Mouse (Mus musculus): ENCODE measurements at regions not wholly inside any gene's neighbourhood (a gene's known extent, or its start where the extent isn't known, plus 50 kb on each side); places are given as distances from the start of the nearest gene placed in this dataset.

GRCm38 (mm10) chr2:45197342-45197741, 80.1 kb upstream of the Zeb2 start:
- no peak for ATAC-seq (ENCODE audit: insufficient number of reproducible peaks, low FRiP score)
- Histone ChIP-seq H3K4me2 (no peak overlapping the region), H3K9me3 (replicated peaks) (no peaks in the 10 kb centered on the region), H3K36me3 (no peaks in the 10 kb centered on the region), H3K27me3 (replicated peaks) (no peaks in the 10 kb centered on the region), H3K27ac (ENCODE audit: poor library complexity, severe bottlenecking) (no peak overlapping the region), H3K4me1 (replicated peaks) (no peaks in the 10 kb centered on the region), H3K4me3 (no peak overlapping the region), H3K9ac (no peak overlapping the region)
- 69% methylated on average over 10 of the region's 10 CpGs for WGBS

GRCm38 (mm10) chr2:45196511-45196910, 79.3 kb upstream of the Zeb2 start:
- no peaks in the 10 kb centered on the region for H3K9me3 ChIP-seq (replicated peaks)
- ATAC-seq (ENCODE audit: insufficient number of reproducible peaks, low FRiP score) = no peak
- H3K27me3 ChIP-seq (replicated peaks) = no peaks in the 10 kb centered on the region
- H3K4me2 ChIP-seq = no peak overlapping the region
- no peak overlapping the region for H3K27ac ChIP-seq (ENCODE audit: poor library complexity, severe bottlenecking)
- H3K9ac ChIP-seq = no peak overlapping the region
- H3K36me3 ChIP-seq = no peaks in the 10 kb centered on the region
- no peak overlapping the region for H3K4me3 ChIP-seq
- H3K4me1 ChIP-seq (replicated peaks) = no peaks in the 10 kb centered on the region
- WGBS = 87% methylated on average over 4 of the region's 4 CpGs

GRCm38 (mm10) chr2:45194335-45194734, 77.1 kb upstream of the Zeb2 start:
- no peaks in the 10 kb centered on the region for H3K36me3 ChIP-seq
- H3K9me3 ChIP-seq (replicated peaks) = no peaks in the 10 kb centered on the region
- H3K9ac ChIP-seq = no peak overlapping the region
- WGBS = 83% methylated on average over 7 of the region's 7 CpGs
- no peaks in the 10 kb centered on the region for H3K27me3 ChIP-seq (replicated peaks)
- H3K4me2 ChIP-seq = no peak overlapping the region
- no peaks in the 10 kb centered on the region for H3K4me1 ChIP-seq (replicated peaks)
- H3K4me3 ChIP-seq = no peak overlapping the region
- H3K27ac ChIP-seq (ENCODE audit: poor library complexity, severe bottlenecking) = no peak overlapping the region
- no peak for ATAC-seq (ENCODE audit: insufficient number of reproducible peaks, low FRiP score)

GRCm38 (mm10) chr2:45185621-45185999, 68.4 kb upstream of the Zeb2 start:
- Histone ChIP-seq H3K27ac (ENCODE audit: poor library complexity, severe bottlenecking) (no peak overlapping the region), H3K4me2 (no peak overlapping the region), H3K27me3 (replicated peaks) (no peaks in the 10 kb centered on the region), H3K9ac (no peak overlapping the region), H3K4me1 (replicated peaks) (peaks cover 19% of the 10 kb centered on the region), H3K9me3 (replicated peaks) (no peaks in the 10 kb centered on the region), H3K36me3 (no peaks in the 10 kb centered on the region), H3K4me3 (no peak overlapping the region)
- no peak for ATAC-seq (ENCODE audit: insufficient number of reproducible peaks, low FRiP score)

- peak overlapping the region; percentile 87 for H3K27ac ChIP-seq (ENCODE audit: poor library complexity, severe bottlenecking)
- peak overlapping the region; percentile 31 for H3K4me3 ChIP-seq
- H3K36me3 ChIP-seq = no peaks in the 10 kb centered on the region
- peak; percentile 66; the same call in 1 of the 2 replicates for ATAC-seq (ENCODE audit: insufficient number of reproducible peaks, low FRiP score)
- H3K9me3 ChIP-seq (replicated peaks) = no peaks in the 10 kb centered on the region
- peak overlapping the region; percentile 64 for H3K4me2 ChIP-seq
- H3K4me1 ChIP-seq (replicated peaks) = peaks cover 19% of the 10 kb centered on the region
- no peaks in the 10 kb centered on the region for H3K27me3 ChIP-seq (replicated peaks)
- 0 out of 2 replicates have a peak overlapping the region, but pooled peaks have one; percentile 10 for H3K9ac ChIP-seq
- 10% methylated on average over 18 of the region's 18 CpGs for WGBS
Measured at GRCm38 (mm10) chr2:45184704-45185620, 67.8 kb upstream of the Zeb2 start.

- 9% methylated on average over 6 of the region's 6 CpGs for WGBS
- no peaks in the 10 kb centered on the region for H3K36me3 ChIP-seq
- peaks cover 19% of the 10 kb centered on the region for H3K4me1 ChIP-seq (replicated peaks)
- no peaks in the 10 kb centered on the region for H3K27me3 ChIP-seq (replicated peaks)
- H3K4me2 ChIP-seq = peak overlapping the region; percentile 8; the same call in 1 of the 2 replicates
- H3K9ac ChIP-seq = no peak overlapping the region
- ATAC-seq (ENCODE audit: insufficient number of reproducible peaks, low FRiP score) = 0 out of 2 replicates have a peak, but pooled peaks have one; percentile 29
- H3K9me3 ChIP-seq (replicated peaks) = no peaks in the 10 kb centered on the region
- H3K27ac ChIP-seq (ENCODE audit: poor library complexity, severe bottlenecking) = peak overlapping the region; percentile 57; the same call in 1 of the 2 replicates
- no peak overlapping the region for H3K4me3 ChIP-seq
Measured at GRCm38 (mm10) chr2:45184149-45184548, 67.0 kb upstream of the Zeb2 start.

GRCm38 (mm10) chr2:45182876-45183275, 65.7 kb upstream of the Zeb2 start:
- Histone ChIP-seq H3K27me3 (replicated peaks) (no peaks in the 10 kb centered on the region), H3K4me3 (no peak overlapping the region), H3K4me1 (replicated peaks) (peaks cover 19% of the 10 kb centered on the region), H3K36me3 (no peaks in the 10 kb centered on the region), H3K9me3 (replicated peaks) (no peaks in the 10 kb centered on the region), H3K4me2 (no peak overlapping the region), H3K27ac (ENCODE audit: poor library complexity, severe bottlenecking) (no peak overlapping the region), H3K9ac (no peak overlapping the region)
- no peak for ATAC-seq (ENCODE audit: insufficient number of reproducible peaks, low FRiP score)
- WGBS = 81% methylated on average over 1 of the region's 1 CpGs

- H3K4me2 ChIP-seq = no peak overlapping the region
- H3K9ac ChIP-seq = no peak overlapping the region
- H3K27me3 ChIP-seq (replicated peaks) = no peaks in the 10 kb centered on the region
- no peaks in the 10 kb centered on the region for H3K36me3 ChIP-seq
- no peaks in the 10 kb centered on the region for H3K9me3 ChIP-seq (replicated peaks)
- WGBS = 80% methylated on average over 7 of the region's 7 CpGs
- ATAC-seq (ENCODE audit: insufficient number of reproducible peaks, low FRiP score) = no peak
- no peak overlapping the region for H3K4me3 ChIP-seq
- no peak overlapping the region for H3K27ac ChIP-seq (ENCODE audit: poor library complexity, severe bottlenecking)
- peaks cover 19% of the 10 kb centered on the region for H3K4me1 ChIP-seq (replicated peaks)
Measured at GRCm38 (mm10) chr2:45181552-45181951, 64.4 kb upstream of the Zeb2 start.

- ATAC-seq (ENCODE audit: insufficient number of reproducible peaks, low FRiP score) = no peak
- Histone ChIP-seq H3K4me1 (replicated peaks) (peaks cover 7% of the 10 kb centered on the region), H3K27me3 (replicated peaks) (no peaks in the 10 kb centered on the region), H3K36me3 (no peaks in the 10 kb centered on the region), H3K9ac (no peak overlapping the region), H3K4me2 (no peak overlapping the region), H3K27ac (ENCODE audit: poor library complexity, severe bottlenecking) (no peak overlapping the region), H3K9me3 (replicated peaks) (peaks cover 5% of the 10 kb centered on the region; the same call in 1 of the 2 replicates), H3K4me3 (no peak overlapping the region)
- 91% methylated on average over 1 of the region's 1 CpGs for WGBS
Measured at GRCm38 (mm10) chr2:45178849-45179453, 61.8 kb upstream of the Zeb2 start.

- Histone ChIP-seq H3K9ac (no peak overlapping the region), H3K27ac (ENCODE audit: poor library complexity, severe bottlenecking) (no peak overlapping the region), H3K4me3 (no peak overlapping the region), H3K9me3 (replicated peaks) (peaks cover 5% of the 10 kb centered on the region; the same call in 1 of the 2 replicates), H3K36me3 (no peaks in the 10 kb centered on the region), H3K27me3 (replicated peaks) (no peaks in the 10 kb centered on the region), H3K4me1 (replicated peaks) (peaks cover 16% of the 10 kb centered on the region), H3K4me2 (peak overlapping the region; percentile 13; the same call in 1 of the 2 replicates)
- WGBS = 82% methylated on average over 8 of the region's 8 CpGs
- no peak for ATAC-seq (ENCODE audit: insufficient number of reproducible peaks, low FRiP score)
Measured at GRCm38 (mm10) chr2:45172382-45172781, 55.2 kb upstream of the Zeb2 start.

- no peaks in the 10 kb centered on the region for H3K27me3 ChIP-seq (replicated peaks)
- H3K27ac ChIP-seq (ENCODE audit: poor library complexity, severe bottlenecking) = no peak overlapping the region
- H3K36me3 ChIP-seq = no peaks in the 10 kb centered on the region
- 20% methylated on average over 12 of the region's 12 CpGs for WGBS
- H3K9me3 ChIP-seq (replicated peaks) = peaks cover 5% of the 10 kb centered on the region; the same call in 1 of the 2 replicates
- peak overlapping the region; percentile 39 for H3K4me2 ChIP-seq
- peak; percentile 77; the same call in 1 of the 2 replicates for ATAC-seq (ENCODE audit: insufficient number of reproducible peaks, low FRiP score)
- H3K4me1 ChIP-seq (replicated peaks) = peaks cover 16% of the 10 kb centered on the region
- H3K9ac ChIP-seq = no peak overlapping the region
- H3K4me3 ChIP-seq = no peak overlapping the region
Measured at GRCm38 (mm10) chr2:45171520-45172173, 54.5 kb upstream of the Zeb2 start.

Data from heart, embryonic 12.5 days (tissue).